Mouse (Mus musculus): Measurements from ENCODE around the gene Baat.
"Not testable (repeated sequence)": the region's sequence is repeated elsewhere in the genome, so short reads cannot be mapped to it uniquely, and the experiment has no call there.

Baat gene

GRCm38 (mm10) chr4:49485442-49485841 is 20.9 kb downstream of the Baat start:
- no peak for DNase-seq (ENCODE audit: low spot score in 2 of 2)

GRCm38 (mm10) chr4:49480896-49481295 is 25.5 kb downstream of the Baat start:
- DNase-seq (ENCODE audit: low spot score in 2 of 2) = peak; percentile 38

GRCm38 (mm10) chr4:49480104-49480760 is 26.1 kb downstream of the Baat start:
- no peak for DNase-seq (ENCODE audit: low spot score in 2 of 2)

- DNase-seq (ENCODE audit: low spot score in 2 of 2) = not testable (repeated sequence)
These were observed 27.3 kb downstream of the Baat start for GRCm38 (mm10) chr4:49479035-49479434.

- peak; percentile 37 to 43 for DNase-seq (ENCODE audit: low spot score in 2 of 2)
These were observed 28.1 kb downstream of the Baat start for GRCm38 (mm10) chr4:49478118-49478877.

- no peak for DNase-seq (ENCODE audit: low spot score in 2 of 2)
These were observed 31.8 kb downstream of the Baat start for GRCm38 (mm10) chr4:49474583-49474982.

GRCm38 (mm10) chr4:49473435-49474100 is 32.8 kb downstream of the Baat start, which contains the start of gene Acnat1:
TSS of gene Acnat1 (minus strand) at chr4:49473912.
- DNase-seq (ENCODE audit: low spot score in 2 of 2) = no peak

GRCm38 (mm10) chr4:49469435-49470151 is 36.8 kb downstream of the Baat start:
- no peak for DNase-seq (ENCODE audit: low spot score in 2 of 2)

- DNase-seq (ENCODE audit: low spot score in 2 of 2) = no peak
These were observed 39.0 kb downstream of the Baat start for GRCm38 (mm10) chr4:49467360-49467759.

- no peak for DNase-seq (ENCODE audit: low spot score in 2 of 2)
These were observed 50.2 kb downstream of the Baat start for GRCm38 (mm10) chr4:49456171-49456570.

- DNase-seq (ENCODE audit: low spot score in 2 of 2) = no peak
These were observed 54.4 kb downstream of the Baat start for GRCm38 (mm10) chr4:49451848-49452551.

GRCm38 (mm10) chr4:49451133-49451847 is 55.1 kb downstream of the Baat start:
- DNase-seq (ENCODE audit: low spot score in 2 of 2) = not testable (repeated sequence)
